Mouse (Mus musculus) liver, postnatal 0 days (tissue): ENCODE measurements around the gene Masp1.

Experiments used
- CTCF ChIP-seq: sonication (generic); IDR thresholded peaks from 2 replicates; pipeline ENCODE4 v1.5.1; 2016; ENCODE audit warnings: antibody characterized with exemption, low read depth
- EP300 ChIP-seq: IDR thresholded peaks from 2 replicates; pipeline ENCODE4 v1.6.1; 2016; ENCODE audit warnings: antibody characterized with exemption, low read depth, mild to moderate bottlenecking

- no peak for TF ChIP-seq CTCF
- TF ChIP-seq EP300, result no peak
These were observed 49.1 kb downstream of the Masp1 start for GRCm38 (mm10) chr16:23471551-23471950.
